Mouse (Mus musculus): ENCODE results near the gene Rpl19.

The Rpl19 gene

GRCm38 (mm10) chr11:98052989-98053834, 26.7 kb downstream of the Rpl19 start, which contains the start of gene Stac2:
Stac2 (minus strand) TSS chr11:98053462.
- peak; percentile 71 to 81 for DNase-seq

- no peak for DNase-seq
Measured at GRCm38 (mm10) chr11:98057466-98057865, 31.0 kb downstream of the Rpl19 start.

- peak in 1 of 2 experiments; percentile 25 for DNase-seq
Measured at GRCm38 (mm10) chr11:98057998-98058397, 31.5 kb downstream of the Rpl19 start.

- DNase-seq, result no peak
Measured at GRCm38 (mm10) chr11:98059662-98060061, 33.2 kb downstream of the Rpl19 start.

GRCm38 (mm10) chr11:98060104-98060692, 33.7 kb downstream of the Rpl19 start:
- DNase-seq, result no peak

GRCm38 (mm10) chr11:98061441-98061840, 34.9 kb downstream of the Rpl19 start:
- no peak for DNase-seq

- peak; percentile 58 to 61 for DNase-seq
Measured at GRCm38 (mm10) chr11:98061904-98062562, 35.5 kb downstream of the Rpl19 start.

- no peak for DNase-seq
Measured at GRCm38 (mm10) chr11:98066201-98066600, 39.7 kb downstream of the Rpl19 start.

GRCm38 (mm10) chr11:98067255-98067654, 40.7 kb downstream of the Rpl19 start:
- DNase-seq, result no peak

- no peak for DNase-seq
Measured at GRCm38 (mm10) chr11:98073442-98073841, 46.9 kb downstream of the Rpl19 start.

GRCm38 (mm10) chr11:98075195-98075808, 48.8 kb downstream of the Rpl19 start:
- peak; percentile 80 to 90 for DNase-seq

GRCm38 (mm10) chr11:98077086-98077485, 50.6 kb downstream of the Rpl19 start:
- DNase-seq, result no peak

Measured in lung, postnatal 4 days (tissue).